Mouse (Mus musculus): Measurements from ENCODE around the gene Prkca.

DNA sequence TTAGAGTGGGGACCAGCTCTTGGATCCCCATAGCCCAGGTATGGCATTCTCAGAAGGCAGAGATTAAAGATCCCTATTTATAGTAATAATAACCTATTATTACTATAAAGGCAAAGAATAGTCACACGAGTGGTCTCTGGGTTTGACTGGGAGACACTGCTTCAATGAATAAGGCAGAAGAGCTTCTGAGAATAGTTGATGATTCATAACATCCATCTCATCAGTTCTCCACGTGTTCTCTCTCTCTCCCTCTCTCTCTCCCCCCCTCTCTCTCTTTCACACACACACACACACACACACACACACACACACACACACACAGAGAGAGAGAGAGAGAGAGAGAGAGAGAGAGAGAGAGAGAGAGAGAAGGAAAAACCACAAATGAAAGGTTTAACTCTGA, 445.0 kb downstream of the Prkca start:
- TF ChIP-seq CTCF (IDR thresholded peaks at IDR 0.05; ENCODE audit: borderline replicate concordance, insufficient read depth, low read length) (no peak), POLR2A (IDR thresholded peaks at IDR 0.05; ENCODE audit: low read depth, low read length) (no peak)
